Mouse (Mus musculus): Measurements from ENCODE around the gene Ctc1.
A peak's percentile ranks its signal among the peaks of the same experiment; 100 is the strongest.

Gene Ctc1

GRCm38 (mm10) chr11:69051771-69052170, 36.1 kb downstream of the Ctc1 start:
- DNase-seq, result no peak

GRCm38 (mm10) chr11:69052824-69053421, 37.2 kb downstream of the Ctc1 start:
- DNase-seq, result peak; percentile 88

- no peak for DNase-seq
Observed at GRCm38 (mm10) chr11:69053848-69054247, 38.1 kb downstream of the Ctc1 start.

- DNase-seq, result no peak
Observed at GRCm38 (mm10) chr11:69058265-69058664, 42.6 kb downstream of the Ctc1 start.

- DNase-seq, result peak; percentile 90
Observed at GRCm38 (mm10) chr11:69058729-69059356, 43.1 kb downstream of the Ctc1 start.

GRCm38 (mm10) chr11:69059357-69059974, 43.8 kb downstream of the Ctc1 start, which contains the start of gene Borcs6:
Borcs6 (plus strand) TSS chr11:69059717.
- peak; percentile 100 for DNase-seq

- DNase-seq, result no peak
Observed at GRCm38 (mm10) chr11:69059975-69060411, 44.3 kb downstream of the Ctc1 start.

GRCm38 (mm10) chr11:69060448-69061254, 44.9 kb downstream of the Ctc1 start:
- DNase-seq, result peak; percentile 97

- DNase-seq, result peak; percentile 90
Observed at GRCm38 (mm10) chr11:69061255-69061912, 45.7 kb downstream of the Ctc1 start.

GRCm38 (mm10) chr11:69062194-69062760, 46.6 kb downstream of the Ctc1 start:
- peak; percentile 96 for DNase-seq

GRCm38 (mm10) chr11:69062761-69063224, 47.1 kb downstream of the Ctc1 start:
- peak; percentile 99 for DNase-seq

GRCm38 (mm10) chr11:69063413-69064201, 47.9 kb downstream of the Ctc1 start:
- peak; percentile 98 for DNase-seq

- DNase-seq, result peak; percentile 90
Observed at GRCm38 (mm10) chr11:69064259-69065133, 48.8 kb downstream of the Ctc1 start.

- peak; percentile 87 for DNase-seq
Observed at GRCm38 (mm10) chr11:69065394-69065925, 49.7 kb downstream of the Ctc1 start.

- peak; percentile 96 for DNase-seq
Observed at GRCm38 (mm10) chr11:69066163-69066861, 50.6 kb downstream of the Ctc1 start.

- DNase-seq, result peak; percentile 98
Observed at GRCm38 (mm10) chr11:69066956-69067355, 51.2 kb downstream of the Ctc1 start.

- peak; percentile 98 for DNase-seq
Observed at GRCm38 (mm10) chr11:69067601-69068000, 51.9 kb downstream of the Ctc1 start.

- DNase-seq, result no peak
Observed at GRCm38 (mm10) chr11:69070093-69070492, 54.4 kb downstream of the Ctc1 start.

GRCm38 (mm10) chr11:69070590-69071222, 55.0 kb downstream of the Ctc1 start, which contains the start of gene Tmem107:
Tmem107 (plus strand) TSS chr11:69070806.
- DNase-seq, result peak; percentile 99
